Mouse (Mus musculus): ENCODE results near the gene Olfr311. TPM values are rescaled to one million over a fixed set of nuclear protein-coding genes. Genes with fewer than 3 reads are reported as not detected.

The Olfr311 gene
- not detected for polyA plus RNA-seq (2014; fragmentation: Illumina TruSeq; extraction: RNeasy Lipid Tissue Mini Kit (QIAGEN cat#74804); ENCODE audit: low read depth, low replicate concordance)

DNA sequence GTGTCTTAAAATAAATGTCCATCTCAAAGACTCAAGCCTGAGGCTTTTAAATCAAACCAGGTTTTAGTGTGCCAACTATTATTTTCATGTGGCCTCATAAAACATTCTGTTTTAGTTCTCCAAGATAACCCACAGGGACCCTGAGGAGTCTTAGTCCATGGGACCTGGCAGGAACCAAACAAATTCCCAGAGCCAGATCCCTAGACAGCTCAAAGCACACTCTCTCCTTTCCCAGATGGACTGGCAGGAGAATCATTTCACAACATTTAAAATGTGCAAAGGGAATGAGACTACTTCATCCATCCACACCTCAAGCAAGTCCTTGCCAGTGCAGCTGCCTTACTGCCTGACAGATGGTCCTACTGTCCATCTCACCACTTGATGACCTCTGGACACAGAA lies at the start of gene Olfr311:
Gene Olfr311, plus strand, starts transcription at position 301 of the 400 bp plus-strand sequence.

GRCm38 (mm10) chr11:58801558-58802228 lies 37.4 kb upstream of the Olfr311 start, which contains the start of gene Fam183b:
Gene Fam183b, minus strand, starts transcription at chr11:58801960.

GRCm38 (mm10) chr11:58814700-58815099 lies 24.4 kb upstream of the Olfr311 start, which contains the start of gene Olfr313:
Gene Olfr313, plus strand, starts transcription at chr11:58815000.

GRCm38 (mm10) chr11:58828937-58829336 lies 10.1 kb upstream of the Olfr311 start, which contains the start of gene Olfr312:
Gene Olfr312, plus strand, starts transcription at chr11:58829237.

GRCm38 (mm10) chr11:58846919-58847461 lies 7.9 kb downstream of the Olfr311 start, which contains the start of gene Gm12258:
Gene Gm12258, plus strand, starts transcription at chr11:58847158.

GRCm38 (mm10) chr11:58867039-58867953 lies 28.2 kb downstream of the Olfr311 start, which contains the start of gene 2810021J22Rik:
Gene 2810021J22Rik, plus strand, starts transcription at chr11:58867216.

Other genes starting within 250 kb of the Olfr311 start
- not detected for gene Olfr324, start 244.1 kb upstream of the Olfr311 start, polyA plus RNA-seq (2014; fragmentation: Illumina TruSeq; extraction: RNeasy Lipid Tissue Mini Kit (QIAGEN cat#74804); ENCODE audit: low read depth, low replicate concordance)
- gene 2210407C18Rik, start 223.2 kb upstream of the Olfr311 start, polyA plus RNA-seq (2014; fragmentation: Illumina TruSeq; extraction: RNeasy Lipid Tissue Mini Kit (QIAGEN cat#74804); ENCODE audit: low read depth, low replicate concordance), result not detected
- not detected for gene Olfr323, start 208.8 kb upstream of the Olfr311 start, polyA plus RNA-seq (2014; fragmentation: Illumina TruSeq; extraction: RNeasy Lipid Tissue Mini Kit (QIAGEN cat#74804); ENCODE audit: low read depth, low replicate concordance)
- not detected for gene Trim58, start 198.8 kb upstream of the Olfr311 start, polyA plus RNA-seq (2014; fragmentation: Illumina TruSeq; extraction: RNeasy Lipid Tissue Mini Kit (QIAGEN cat#74804); ENCODE audit: low read depth, low replicate concordance)
- not detected for gene Olfr322, start 180.5 kb upstream of the Olfr311 start, polyA plus RNA-seq (2014; fragmentation: Illumina TruSeq; extraction: RNeasy Lipid Tissue Mini Kit (QIAGEN cat#74804); ENCODE audit: low read depth, low replicate concordance)
- gene Olfr320, start 158.2 kb upstream of the Olfr311 start, polyA plus RNA-seq (2014; fragmentation: Illumina TruSeq; extraction: RNeasy Lipid Tissue Mini Kit (QIAGEN cat#74804); ENCODE audit: low read depth, low replicate concordance), result not detected
- not detected for gene Olfr319, start 140.1 kb upstream of the Olfr311 start, polyA plus RNA-seq (2014; fragmentation: Illumina TruSeq; extraction: RNeasy Lipid Tissue Mini Kit (QIAGEN cat#74804); ENCODE audit: low read depth, low replicate concordance)
- gene Olfr318, start 115.2 kb upstream of the Olfr311 start, polyA plus RNA-seq (2014; fragmentation: Illumina TruSeq; extraction: RNeasy Lipid Tissue Mini Kit (QIAGEN cat#74804); ENCODE audit: low read depth, low replicate concordance), result not detected
- not detected for gene Olfr317, start 100.0 kb upstream of the Olfr311 start, polyA plus RNA-seq (2014; fragmentation: Illumina TruSeq; extraction: RNeasy Lipid Tissue Mini Kit (QIAGEN cat#74804); ENCODE audit: low read depth, low replicate concordance)
- gene Olfr316, start 86.5 kb upstream of the Olfr311 start, polyA plus RNA-seq (2014; fragmentation: Illumina TruSeq; extraction: RNeasy Lipid Tissue Mini Kit (QIAGEN cat#74804); ENCODE audit: low read depth, low replicate concordance), result not detected
- not detected for gene Olfr315, start 66.1 kb upstream of the Olfr311 start, polyA plus RNA-seq (2014; fragmentation: Illumina TruSeq; extraction: RNeasy Lipid Tissue Mini Kit (QIAGEN cat#74804); ENCODE audit: low read depth, low replicate concordance)
- gene Olfr314, start 56.3 kb upstream of the Olfr311 start, polyA plus RNA-seq (2014; fragmentation: Illumina TruSeq; extraction: RNeasy Lipid Tissue Mini Kit (QIAGEN cat#74804); ENCODE audit: low read depth, low replicate concordance), result not detected
- not detected for gene Fam183b, start 37.3 kb upstream of the Olfr311 start, polyA plus RNA-seq (2014; fragmentation: Illumina TruSeq; extraction: RNeasy Lipid Tissue Mini Kit (QIAGEN cat#74804); ENCODE audit: low read depth, low replicate concordance)
- not detected for gene Olfr313, start 24.3 kb upstream of the Olfr311 start, polyA plus RNA-seq (2014; fragmentation: Illumina TruSeq; extraction: RNeasy Lipid Tissue Mini Kit (QIAGEN cat#74804); ENCODE audit: low read depth, low replicate concordance)
- not detected for gene Olfr312, start 10.0 kb upstream of the Olfr311 start, polyA plus RNA-seq (2014; fragmentation: Illumina TruSeq; extraction: RNeasy Lipid Tissue Mini Kit (QIAGEN cat#74804); ENCODE audit: low read depth, low replicate concordance)
- gene Gm12258, start 7.9 kb downstream of the Olfr311 start, polyA plus RNA-seq (2014; fragmentation: Illumina TruSeq; extraction: RNeasy Lipid Tissue Mini Kit (QIAGEN cat#74804); ENCODE audit: low read depth, low replicate concordance), result 2.1 TPM
- gene 2810021J22Rik, start 28.0 kb downstream of the Olfr311 start, polyA plus RNA-seq (2014; fragmentation: Illumina TruSeq; extraction: RNeasy Lipid Tissue Mini Kit (QIAGEN cat#74804); ENCODE audit: low read depth, low replicate concordance), result 2.7 TPM
- gene Zfp39, start 65.0 kb downstream of the Olfr311 start, polyA plus RNA-seq (2014; fragmentation: Illumina TruSeq; extraction: RNeasy Lipid Tissue Mini Kit (QIAGEN cat#74804); ENCODE audit: low read depth, low replicate concordance), result 3.8 TPM
- not detected for gene Btnl10, start 78.7 kb downstream of the Olfr311 start, polyA plus RNA-seq (2014; fragmentation: Illumina TruSeq; extraction: RNeasy Lipid Tissue Mini Kit (QIAGEN cat#74804); ENCODE audit: low read depth, low replicate concordance)
- 11.6 TPM for gene Rnf187, start 99.7 kb downstream of the Olfr311 start, polyA plus RNA-seq (2014; fragmentation: Illumina TruSeq; extraction: RNeasy Lipid Tissue Mini Kit (QIAGEN cat#74804); ENCODE audit: low read depth, low replicate concordance)
- not detected for gene Hist3h2ba, start 109.7 kb downstream of the Olfr311 start, polyA plus RNA-seq (2014; fragmentation: Illumina TruSeq; extraction: RNeasy Lipid Tissue Mini Kit (QIAGEN cat#74804); ENCODE audit: low read depth, low replicate concordance)
- gene Hist3h2a, start 115.4 kb downstream of the Olfr311 start, polyA plus RNA-seq (2014; fragmentation: Illumina TruSeq; extraction: RNeasy Lipid Tissue Mini Kit (QIAGEN cat#74804); ENCODE audit: low read depth, low replicate concordance), result 2.3 TPM
- not detected for gene Trim17, start 115.4 kb downstream of the Olfr311 start, polyA plus RNA-seq (2014; fragmentation: Illumina TruSeq; extraction: RNeasy Lipid Tissue Mini Kit (QIAGEN cat#74804); ENCODE audit: low read depth, low replicate concordance)
- gene Trim11, start 138.8 kb downstream of the Olfr311 start, polyA plus RNA-seq (2014; fragmentation: Illumina TruSeq; extraction: RNeasy Lipid Tissue Mini Kit (QIAGEN cat#74804); ENCODE audit: low read depth, low replicate concordance), result 2.0 TPM